Mouse (Mus musculus): Measurements from ENCODE around the gene Pip4k2a. TPM values are rescaled to one million over a fixed set of nuclear protein-coding genes. Genes with fewer than 3 reads are reported as not detected.

The Pip4k2a gene
- polyA plus RNA-seq, 1 experiment from 2014 or later, result 7.4 TPM

DNA sequence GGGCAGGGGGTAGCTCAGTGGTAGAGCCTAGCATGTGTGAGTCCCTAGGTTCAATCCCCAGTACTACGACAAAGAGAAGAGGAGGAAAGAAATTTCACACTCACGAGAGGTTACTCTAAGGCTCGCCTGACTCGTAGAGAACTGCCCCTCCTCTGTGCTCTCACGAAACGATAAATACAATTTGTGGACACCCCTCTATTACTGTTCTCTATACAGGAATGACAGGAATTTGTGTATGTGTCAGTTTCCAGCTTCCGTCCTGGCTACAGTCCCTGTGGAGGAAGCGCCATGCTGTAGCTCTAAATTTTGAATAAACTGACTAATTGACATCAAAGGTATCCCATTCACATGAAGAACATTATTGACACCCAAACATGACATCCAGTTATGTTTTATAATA lies 90.7 kb downstream of the Pip4k2a start:
- Histone ChIP-seq H3K27ac (replicated peaks in 1 of 2; ENCODE audit: control insufficient read depth in 1 of 2, insufficient read depth in 1 of 2, low read depth in 2 of 2, low read length in 2 of 2) (no peak overlapping the region), H3K27me3 (ENCODE audit: control insufficient read depth, insufficient read depth, low read length) (no peaks in the 10 kb centered on the region), H3K4me2 (ENCODE audit: low read length) (no peak overlapping the region), H3K4me1 (ENCODE audit: control insufficient read depth in 2 of 2, insufficient read depth in 2 of 2, low read length in 2 of 2) (peaks cover 2 to 19% of the 10 kb centered on the region in 2 experiments; a peak in 3 of 4 replicates), H3K9me3 (ENCODE audit: control insufficient read depth, low read length) (no peaks in the 10 kb centered on the region), H3K9ac (ENCODE audit: low read length) (no peak overlapping the region), H3K36me3 (ENCODE audit: control insufficient read depth, insufficient read depth, low read length) (peaks cover 7% of the 10 kb centered on the region; the same call in 1 of the 2 replicates), H3K4me3 (ENCODE audit: control insufficient read depth in 1 of 2, insufficient read depth in 1 of 2, low read depth in 1 of 2, low read length in 2 of 2) (no peak overlapping the region)
- ATAC-seq (ENCODE audit: insufficient number of reproducible peaks, insufficient read depth, low FRiP score, low read depth), result no peak
- 43% methylated on average over 8 of the region's 8 CpGs for WGBS

GRCm38 (mm10) chr2:18906421-18907084 lies 91.4 kb downstream of the Pip4k2a start:
- H3K27me3 ChIP-seq (ENCODE audit: control insufficient read depth, insufficient read depth, low read length), result no peaks in the 10 kb centered on the region
- no peaks in the 10 kb centered on the region for H3K9me3 ChIP-seq (ENCODE audit: control insufficient read depth, low read length)
- no peak overlapping the region for H3K4me2 ChIP-seq (ENCODE audit: low read length)
- H3K9ac ChIP-seq (ENCODE audit: low read length), result no peak overlapping the region
- peaks cover 2 to 19% of the 10 kb centered on the region in 2 experiments; a peak in 3 of 4 replicates for H3K4me1 ChIP-seq (ENCODE audit: control insufficient read depth in 2 of 2, insufficient read depth in 2 of 2, low read length in 2 of 2)
- WGBS, result 65% methylated on average over 2 of the region's 2 CpGs
- ATAC-seq (ENCODE audit: insufficient number of reproducible peaks, insufficient read depth, low FRiP score, low read depth), result 0 out of 2 replicates have a peak, but pooled peaks have one; percentile 9
- H3K27ac ChIP-seq (replicated peaks in 1 of 2; ENCODE audit: control insufficient read depth in 1 of 2, insufficient read depth in 1 of 2, low read depth in 2 of 2, low read length in 2 of 2), result no peak overlapping the region
- no peak overlapping the region for H3K4me3 ChIP-seq (ENCODE audit: control insufficient read depth in 1 of 2, insufficient read depth in 1 of 2, low read depth in 1 of 2, low read length in 2 of 2)
- H3K36me3 ChIP-seq (ENCODE audit: control insufficient read depth, insufficient read depth, low read length), result peaks cover 12% of the 10 kb centered on the region; the same call in 1 of the 2 replicates

GRCm38 (mm10) chr2:18903301-18904068 lies 94.4 kb downstream of the Pip4k2a start:
- ATAC-seq (ENCODE audit: insufficient number of reproducible peaks, insufficient read depth, low FRiP score, low read depth), result no peak
- WGBS, result 87% methylated on average over 9 of the region's 9 CpGs
- Histone ChIP-seq H3K4me2 (ENCODE audit: low read length) (no peak overlapping the region), H3K36me3 (ENCODE audit: control insufficient read depth, insufficient read depth, low read length) (peaks cover 13% of the 10 kb centered on the region; the same call in 1 of the 2 replicates), H3K9ac (ENCODE audit: low read length) (no peak overlapping the region), H3K27ac (replicated peaks in 1 of 2; ENCODE audit: control insufficient read depth in 1 of 2, insufficient read depth in 1 of 2, low read depth in 2 of 2, low read length in 2 of 2) (no peak overlapping the region), H3K4me3 (ENCODE audit: control insufficient read depth in 1 of 2, insufficient read depth in 1 of 2, low read depth in 1 of 2, low read length in 2 of 2) (no peak overlapping the region), H3K4me1 (ENCODE audit: control insufficient read depth in 2 of 2, insufficient read depth in 2 of 2, low read length in 2 of 2) (peaks cover 2 to 11% of the 10 kb centered on the region in 2 experiments), H3K27me3 (ENCODE audit: control insufficient read depth, insufficient read depth, low read length) (no peaks in the 10 kb centered on the region), H3K9me3 (ENCODE audit: control insufficient read depth, low read length) (peaks cover 5% of the 10 kb centered on the region; the same call in 1 of the 2 replicates)

- ATAC-seq (ENCODE audit: insufficient number of reproducible peaks, insufficient read depth, low FRiP score, low read depth), result no peak
- peaks cover 7 to 11% of the 10 kb centered on the region in 2 experiments; a peak in 3 of 4 replicates for H3K4me1 ChIP-seq (ENCODE audit: control insufficient read depth in 2 of 2, insufficient read depth in 2 of 2, low read length in 2 of 2)
- WGBS, result 80% methylated on average over 4 of the region's 4 CpGs
Measured at GRCm38 (mm10) chr2:18901133-18901532, 96.8 kb downstream of the Pip4k2a start.

GRCm38 (mm10) chr2:18900635-18901034 lies 97.3 kb downstream of the Pip4k2a start:
- ATAC-seq (ENCODE audit: insufficient number of reproducible peaks, insufficient read depth, low FRiP score, low read depth), result no peak
- no peaks in the 10 kb centered on the region for H3K27me3 ChIP-seq (ENCODE audit: control insufficient read depth, insufficient read depth, low read length)
- peaks cover 13% of the 10 kb centered on the region; the same call in 1 of the 2 replicates for H3K36me3 ChIP-seq (ENCODE audit: control insufficient read depth, insufficient read depth, low read length)
- no peak overlapping the region for H3K9ac ChIP-seq (ENCODE audit: low read length)
- peaks cover 5% of the 10 kb centered on the region; the same call in 1 of the 2 replicates for H3K9me3 ChIP-seq (ENCODE audit: control insufficient read depth, low read length)
- no peak overlapping the region for H3K4me2 ChIP-seq (ENCODE audit: low read length)
- no peak overlapping the region for H3K27ac ChIP-seq (replicated peaks in 1 of 2; ENCODE audit: control insufficient read depth in 1 of 2, insufficient read depth in 1 of 2, low read depth in 2 of 2, low read length in 2 of 2)
- 93% methylated on average over 2 of the region's 2 CpGs for WGBS
- H3K4me1 ChIP-seq (ENCODE audit: control insufficient read depth in 2 of 2, insufficient read depth in 2 of 2, low read length in 2 of 2), result peaks cover 7 to 11% of the 10 kb centered on the region in 2 experiments; a peak in 3 of 4 replicates
- H3K4me3 ChIP-seq (ENCODE audit: control insufficient read depth in 1 of 2, insufficient read depth in 1 of 2, low read depth in 1 of 2, low read length in 2 of 2), result no peak overlapping the region

More at GRCm38 (mm10) chr2:18901133-18901532, 96.8 kb downstream of the Pip4k2a start:
- Histone ChIP-seq H3K27me3 (ENCODE audit: control insufficient read depth, insufficient read depth, low read length) (no peaks in the 10 kb centered on the region), H3K36me3 (ENCODE audit: control insufficient read depth, insufficient read depth, low read length) (peaks cover 13% of the 10 kb centered on the region; the same call in 1 of the 2 replicates), H3K4me2 (ENCODE audit: low read length) (no peak overlapping the region), H3K9me3 (ENCODE audit: control insufficient read depth, low read length) (peaks cover 5% of the 10 kb centered on the region; the same call in 1 of the 2 replicates), H3K27ac (replicated peaks in 1 of 2; ENCODE audit: control insufficient read depth in 1 of 2, insufficient read depth in 1 of 2, low read depth in 2 of 2, low read length in 2 of 2) (no peak overlapping the region), H3K4me3 (ENCODE audit: control insufficient read depth in 1 of 2, insufficient read depth in 1 of 2, low read depth in 1 of 2, low read length in 2 of 2) (no peak overlapping the region), H3K9ac (ENCODE audit: low read length) (no peak overlapping the region)

DNA sequence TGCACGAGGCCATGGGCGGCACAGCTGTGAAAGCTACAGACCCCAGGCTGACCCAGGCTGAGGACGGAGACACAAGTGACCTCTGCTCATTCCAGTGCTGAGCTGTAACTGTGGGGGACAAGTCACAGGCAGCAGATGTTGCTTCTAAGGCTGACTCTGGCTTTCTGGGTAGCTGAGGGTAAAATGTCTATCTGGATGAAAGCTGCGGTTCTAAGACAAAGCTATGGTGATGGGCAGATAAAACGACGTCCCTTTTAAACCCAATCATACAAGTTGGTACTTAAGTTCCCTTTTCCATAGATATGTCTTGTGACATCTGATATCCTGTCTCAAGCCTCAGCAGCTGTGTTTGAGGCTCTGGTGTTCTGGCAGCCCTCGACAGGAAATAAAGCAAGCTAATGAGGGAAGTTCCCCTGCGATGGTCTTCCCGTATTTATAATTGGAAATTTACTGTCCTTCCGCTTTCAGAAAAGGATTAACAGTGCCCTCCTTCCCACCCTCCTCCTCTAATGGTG lies 100.1 kb downstream of the Pip4k2a start:
- Histone ChIP-seq H3K27ac (replicated peaks in 1 of 2; ENCODE audit: control insufficient read depth in 1 of 2, insufficient read depth in 1 of 2, low read depth in 2 of 2, low read length in 2 of 2) (no peak overlapping the region), H3K9ac (ENCODE audit: low read length) (no peak overlapping the region), H3K4me3 (ENCODE audit: control insufficient read depth in 1 of 2, insufficient read depth in 1 of 2, low read depth in 1 of 2, low read length in 2 of 2) (no peak overlapping the region), H3K36me3 (ENCODE audit: control insufficient read depth, insufficient read depth, low read length) (0 out of 2 replicates have a peak, but pooled peaks cover 6% of the 10 kb centered on the region), H3K4me1 (ENCODE audit: control insufficient read depth in 2 of 2, insufficient read depth in 2 of 2, low read length in 2 of 2) (peaks cover 7 to 11% of the 10 kb centered on the region in 2 experiments; a peak in 3 of 4 replicates), H3K4me2 (ENCODE audit: low read length) (peak overlapping the region; percentile 1; the same call in 1 of the 2 replicates), H3K9me3 (ENCODE audit: control insufficient read depth, low read length) (peaks cover 5% of the 10 kb centered on the region; the same call in 1 of the 2 replicates), H3K27me3 (ENCODE audit: control insufficient read depth, insufficient read depth, low read length) (no peaks in the 10 kb centered on the region)
- ATAC-seq (ENCODE audit: insufficient number of reproducible peaks, insufficient read depth, low FRiP score, low read depth), result no peak
- 37% methylated on average over 10 of the region's 10 CpGs for WGBS

DNA sequence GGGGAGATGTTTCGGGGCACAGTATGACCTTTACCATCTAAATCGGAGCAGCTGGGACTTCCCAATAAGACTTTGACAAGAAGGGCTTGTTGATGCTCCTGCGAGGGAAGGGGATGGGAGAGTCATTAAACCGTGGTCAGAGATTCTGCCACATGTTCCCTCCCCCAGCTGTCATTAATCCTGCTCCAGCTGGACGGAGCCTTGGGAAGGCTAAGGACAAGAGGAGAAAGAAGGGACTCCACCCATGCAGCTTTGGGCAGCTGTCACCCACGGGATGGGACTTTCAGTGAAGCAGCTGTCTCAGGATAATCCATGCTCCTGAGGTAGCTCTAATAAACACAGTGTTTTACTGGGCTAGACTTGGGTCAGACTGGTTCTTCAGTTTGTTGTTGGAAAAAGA lies 101.9 kb downstream of the Pip4k2a start:
- peaks cover 7 to 11% of the 10 kb centered on the region in 2 experiments; a peak in 3 of 4 replicates for H3K4me1 ChIP-seq (ENCODE audit: control insufficient read depth in 2 of 2, insufficient read depth in 2 of 2, low read length in 2 of 2)
- H3K4me2 ChIP-seq (ENCODE audit: low read length), result no peak overlapping the region
- no peak overlapping the region for H3K9ac ChIP-seq (ENCODE audit: low read length)
- peaks cover 5% of the 10 kb centered on the region; the same call in 1 of the 2 replicates for H3K9me3 ChIP-seq (ENCODE audit: control insufficient read depth, low read length)
- H3K36me3 ChIP-seq (ENCODE audit: control insufficient read depth, insufficient read depth, low read length), result no peaks in the 10 kb centered on the region
- 49% methylated on average over 6 of the region's 6 CpGs for WGBS
- H3K27ac ChIP-seq (replicated peaks in 1 of 2; ENCODE audit: control insufficient read depth in 1 of 2, insufficient read depth in 1 of 2, low read depth in 2 of 2, low read length in 2 of 2), result no peak overlapping the region
- H3K27me3 ChIP-seq (ENCODE audit: control insufficient read depth, insufficient read depth, low read length), result no peaks in the 10 kb centered on the region
- no peak overlapping the region for H3K4me3 ChIP-seq (ENCODE audit: control insufficient read depth in 1 of 2, insufficient read depth in 1 of 2, low read depth in 1 of 2, low read length in 2 of 2)
- ATAC-seq (ENCODE audit: insufficient number of reproducible peaks, insufficient read depth, low FRiP score, low read depth), result no peak
